Mouse (Mus musculus) neural tube, embryonic 13.5 days (tissue): ENCODE data around the gene Rad51c. TPM values are rescaled to one million over a fixed set of nuclear protein-coding genes. Genes with fewer than 3 reads are reported as not detected.
"Not testable (repeated sequence)": the region's sequence is repeated elsewhere in the genome, so short reads cannot be mapped to it uniquely, and the experiment has no call there.

Source experiments
- ATAC-seq: fragments of 200-750 bp; cut with Nextera tagmentation; 2 replicates; pipeline ENCODE4 v1.8.0; 2017; ENCODE audit warnings: low read depth, mild to moderate bottlenecking, moderate TSS enrichment, moderate library complexity
- H3K27ac ChIP-seq: fragments of 300-500 bp; sonication (generic); replicated peaks from 2 replicates; pipeline ENCODE4 v1.5.1; 2015; ENCODE audit warnings: moderate library complexity, mild to moderate bottlenecking, inconsistent platforms
- H3K27me3 ChIP-seq: fragments of 300-500 bp; sonication (generic); 2 replicates; pipeline ENCODE4 v1.6.1; 2015; ENCODE audit warnings: mild to moderate bottlenecking, inconsistent platforms
- H3K36me3 ChIP-seq: fragments of 300-500 bp; sonication (generic); 2 replicates; pipeline ENCODE4 v1.6.1; 2015; ENCODE audit warnings: mild to moderate bottlenecking, inconsistent platforms
- H3K4me1 ChIP-seq: fragments of 300-500 bp; sonication (generic); replicated peaks from 2 replicates; pipeline ENCODE4 v1.6.1; 2015; ENCODE audit warnings: inconsistent platforms
- H3K4me2 ChIP-seq: fragments of 300-500 bp; sonication (generic); 2 replicates; pipeline ENCODE4 v1.6.1; 2015; ENCODE audit warnings: inconsistent platforms, mild to moderate bottlenecking, moderate library complexity
- H3K4me3 ChIP-seq: fragments of 300-500 bp; sonication (generic); 2 replicates; pipeline ENCODE4 v1.5.1; 2015; ENCODE audit warnings: mild to moderate bottlenecking, inconsistent platforms
- H3K9ac ChIP-seq: fragments of 300-500 bp; sonication (generic); 2 replicates; pipeline ENCODE4 v1.6.1; 2015; ENCODE audit warnings: moderate library complexity, mild to moderate bottlenecking, inconsistent platforms
- H3K9me3 ChIP-seq: fragments of 300-500 bp; sonication (generic); 2 replicates; pipeline ENCODE4 v1.6.1; 2016; ENCODE audit warnings: inconsistent platforms
- WGBS: fragments of 180-500 bp; shearing (Covaris S2); methylation state at CpG from one replicate; pipeline ENCODE4 v1.1.7; 2015; 5-methylcytosine and 5-hydroxymethylcytosine counted together
- polyA plus RNA-seq: library from polyadenylated mRNA; unstranded; fragments of >200 nt; fragmentation: Nextera tagmentation; extraction: Ambion mirVana; gene quantifications from 2 replicates; pipeline ENCODE4 v1.2.1, GENCODE M21; 2015

The Rad51c gene
- polyA plus RNA-seq, 1 experiment from 2014 or later, result 6.2 TPM

DNA sequence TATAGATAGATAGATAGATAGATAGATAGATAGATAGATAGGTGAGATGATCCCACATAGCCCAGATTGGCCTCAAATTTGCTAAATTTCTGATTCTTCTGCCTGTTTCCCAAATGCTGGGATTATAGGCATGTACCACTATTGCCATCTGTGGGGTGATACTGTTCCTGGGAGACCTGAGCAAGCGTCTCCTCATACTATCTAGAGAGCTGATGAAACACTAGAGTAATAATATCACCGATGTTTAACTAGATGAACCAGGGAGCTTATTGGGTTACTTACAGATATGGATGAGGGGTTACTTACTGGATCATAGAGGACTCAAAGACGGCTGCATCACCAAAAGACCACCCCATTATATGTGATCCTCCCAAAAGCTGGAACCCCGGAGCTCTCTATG lies 24.6 kb upstream of the Rad51c start:
- no peaks in the 10 kb centered on the region for H3K9me3 ChIP-seq
- H3K9ac ChIP-seq, result no peak overlapping the region
- H3K4me2 ChIP-seq, result no peak overlapping the region
- ATAC-seq, result no peak
- no peaks in the 10 kb centered on the region for H3K27me3 ChIP-seq
- 87% methylated on average over 4 of the region's 4 CpGs for WGBS
- no peak overlapping the region for H3K4me3 ChIP-seq
- H3K4me1 ChIP-seq, result peaks cover 16% of the 10 kb centered on the region
- H3K27ac ChIP-seq, result no peak overlapping the region
- no peaks in the 10 kb centered on the region for H3K36me3 ChIP-seq

DNA sequence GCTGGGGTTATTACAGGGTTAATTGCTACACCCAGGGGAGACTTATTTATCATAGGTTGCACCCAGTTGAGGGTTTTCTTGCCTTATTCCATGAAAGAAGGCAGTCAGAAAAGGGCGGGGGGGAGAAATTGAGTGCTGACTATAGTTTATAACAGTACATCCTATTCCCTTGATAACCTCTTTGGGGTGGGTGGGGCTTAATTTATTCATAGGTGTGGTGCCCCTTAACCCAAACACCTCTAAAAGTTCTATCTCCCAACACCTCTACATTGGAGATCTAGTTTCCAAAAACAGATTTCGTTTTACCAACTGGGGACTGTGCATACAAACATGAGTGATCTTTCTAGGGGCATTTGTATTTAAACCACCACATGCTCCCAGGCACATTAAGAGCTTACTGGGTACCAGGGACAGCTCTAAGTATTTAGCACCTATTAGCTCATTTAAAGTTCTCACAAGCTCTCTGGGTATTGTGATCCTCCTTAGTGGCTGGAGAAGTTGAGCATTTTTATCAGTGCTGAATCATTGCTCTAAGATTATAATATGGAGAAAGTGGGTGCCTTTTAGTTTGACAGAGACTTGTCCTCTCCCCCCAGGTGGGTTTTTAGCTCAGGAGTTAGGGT lies 23.4 kb upstream of the Rad51c start:
- peaks cover 20% of the 10 kb centered on the region for H3K4me1 ChIP-seq
- H3K4me2 ChIP-seq, result no peak overlapping the region
- H3K4me3 ChIP-seq, result no peak overlapping the region
- H3K9me3 ChIP-seq, result no peaks in the 10 kb centered on the region
- peak overlapping the region; percentile 74 for H3K27ac ChIP-seq
- ATAC-seq, result no peak
- no peaks in the 10 kb centered on the region for H3K27me3 ChIP-seq
- H3K36me3 ChIP-seq, result no peaks in the 10 kb centered on the region
- peak overlapping the region; percentile 18; the same call in 1 of the 2 replicates for H3K9ac ChIP-seq
- WGBS, result 67% methylated on average over 2 of the region's 2 CpGs

DNA sequence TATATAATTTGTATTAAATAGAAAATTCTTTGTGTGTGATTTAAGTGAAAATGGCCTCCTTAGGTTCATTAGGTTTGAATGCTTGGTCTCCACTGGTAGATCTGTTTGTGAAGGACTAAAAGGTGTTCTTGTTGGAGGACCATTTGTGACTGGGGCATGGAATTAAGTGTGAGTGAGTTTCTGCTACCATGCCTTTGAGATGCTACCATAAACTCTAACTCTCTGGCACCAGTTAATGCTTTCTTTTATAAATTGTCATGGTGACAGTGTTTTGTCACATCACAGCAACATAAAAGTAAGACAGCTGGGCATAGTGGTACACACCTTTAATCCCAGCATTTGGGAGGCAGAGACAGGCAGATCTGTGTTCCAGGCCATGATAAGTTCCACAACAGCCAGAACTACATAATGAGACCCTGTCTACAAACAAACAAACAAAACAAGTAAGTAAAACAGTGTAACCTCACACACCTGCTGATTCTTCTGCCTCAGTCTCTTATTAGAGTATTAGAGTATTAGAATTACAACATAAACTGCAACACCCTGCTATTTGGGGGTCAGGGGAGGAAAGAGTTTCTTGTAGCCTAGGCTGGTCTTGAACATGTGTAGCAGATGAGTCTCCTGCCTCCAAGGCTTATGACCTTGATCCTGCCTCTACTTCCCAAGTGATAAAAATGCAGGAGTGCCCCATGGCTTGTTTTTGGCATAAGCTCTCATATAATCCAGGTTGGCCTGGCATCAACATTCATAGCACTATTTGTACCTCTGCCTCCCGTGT lies 22.7 kb upstream of the Rad51c start:
- no peak for ATAC-seq
- Histone ChIP-seq H3K4me3 (no peak overlapping the region), H3K27ac (peak overlapping the region; percentile 74), H3K36me3 (no peaks in the 10 kb centered on the region), H3K27me3 (no peaks in the 10 kb centered on the region), H3K9me3 (no peaks in the 10 kb centered on the region), H3K4me1 (peaks cover 20% of the 10 kb centered on the region), H3K4me2 (no peak overlapping the region), H3K9ac (no peak overlapping the region)
- WGBS, result 52% methylated on average over 1 of the region's 1 CpGs

DNA sequence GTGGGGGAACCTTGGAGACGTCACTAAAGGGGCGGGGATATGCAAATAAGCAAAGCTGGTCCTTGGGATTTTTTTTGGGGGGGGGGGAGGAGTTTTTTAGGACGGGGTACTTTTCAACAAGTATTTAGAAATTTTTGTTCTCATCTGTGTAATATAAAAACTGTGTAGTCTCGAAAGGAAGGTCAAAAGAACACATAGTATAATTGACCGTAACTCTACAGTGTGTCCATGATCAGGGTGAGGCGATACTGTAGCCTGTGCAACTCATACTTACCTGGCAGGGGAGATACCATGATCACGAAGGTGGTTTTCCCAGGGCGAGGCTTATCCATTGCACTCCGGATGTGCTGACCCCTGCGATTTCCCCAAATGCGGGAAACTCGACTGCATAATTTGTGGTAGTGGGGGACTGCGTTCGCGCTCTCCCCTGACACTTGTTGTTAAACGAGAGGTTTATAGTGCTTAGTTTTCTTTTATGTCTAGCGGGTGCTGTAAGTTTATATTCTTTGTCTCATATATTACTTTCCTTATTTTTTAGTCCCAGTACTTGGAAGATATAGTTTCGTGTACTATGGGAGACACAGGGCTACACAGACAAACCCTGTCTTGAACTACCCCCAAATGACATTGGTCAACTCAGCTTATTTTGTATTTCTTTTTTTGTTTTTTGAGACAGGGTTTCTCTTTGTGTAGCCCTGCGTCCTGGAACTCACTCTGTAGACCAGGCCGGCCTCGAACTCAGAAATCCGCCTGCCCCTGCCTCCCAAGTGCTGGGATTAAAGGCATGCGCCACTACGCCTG lies 21.9 kb upstream of the Rad51c start:
- H3K9ac ChIP-seq, result peak overlapping the region; percentile 57
- ATAC-seq, result peak; percentile 91
- H3K36me3 ChIP-seq, H3K9me3 ChIP-seq, H3K27me3 ChIP-seq: not testable (repeated sequence)
- under 1% methylated on average over 24 of the region's 24 CpGs for WGBS
- peak overlapping the region; percentile 34 for H3K4me3 ChIP-seq
- H3K4me2 ChIP-seq, result peak overlapping the region; percentile 53
- H3K27ac ChIP-seq, result peak overlapping the region; percentile 74
- peaks cover 25% of the 10 kb centered on the region for H3K4me1 ChIP-seq

DNA sequence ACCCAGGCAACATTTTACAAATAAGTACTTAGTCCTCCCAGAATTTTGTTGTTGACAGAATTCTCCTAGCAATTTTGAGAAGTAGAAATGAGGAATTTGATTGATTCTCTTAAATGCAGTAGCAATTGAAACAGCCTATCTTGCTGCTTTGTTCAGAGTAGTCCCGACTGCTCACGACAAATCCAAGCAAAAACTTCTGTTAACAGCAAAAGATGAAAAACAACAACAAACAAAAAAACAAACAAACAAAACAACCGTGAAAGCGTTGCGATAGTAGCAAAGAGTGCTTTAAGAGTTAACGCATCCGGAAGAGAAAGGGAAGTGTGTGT lies 21.3 kb upstream of the Rad51c start:
- peak; percentile 75; the same call in 1 of the 2 replicates for ATAC-seq
- peak overlapping the region; percentile 69 for H3K27ac ChIP-seq

DNA sequence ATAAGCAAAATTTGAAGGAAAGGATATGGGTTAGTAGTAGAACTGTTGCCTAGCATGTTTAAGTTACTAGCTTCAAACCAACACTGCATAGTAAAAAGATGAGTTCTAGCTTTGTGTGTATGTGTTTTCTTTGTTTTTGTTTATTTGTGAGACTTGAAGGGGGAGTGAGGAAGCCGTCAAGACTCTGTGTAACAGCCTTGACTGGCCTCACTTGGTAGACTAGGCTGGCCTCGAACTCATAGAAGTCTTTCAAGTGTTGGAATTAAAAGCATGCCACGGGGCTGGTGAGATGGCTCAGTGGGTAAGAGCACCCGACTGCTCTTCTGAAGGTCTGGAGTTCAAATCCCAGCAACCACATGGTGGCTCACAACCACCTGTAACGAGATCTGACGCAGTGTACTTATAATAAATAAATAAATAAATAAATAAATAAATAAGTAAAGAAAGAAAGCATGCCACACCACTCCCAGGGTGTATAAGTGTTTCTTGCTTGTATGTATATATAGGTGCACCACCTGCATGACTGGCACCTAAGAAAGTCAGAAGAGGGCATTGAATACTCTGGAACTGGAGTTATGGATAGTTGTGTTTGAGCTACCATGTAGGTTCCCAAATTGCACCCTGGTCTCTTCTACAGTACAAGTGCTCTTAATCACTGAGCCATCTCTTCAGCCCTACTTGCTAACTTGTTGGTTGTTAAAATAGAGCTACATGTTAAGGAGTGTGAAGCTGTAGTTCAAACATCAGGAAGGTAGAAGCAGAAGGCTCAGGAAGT lies 19.0 kb upstream of the Rad51c start:
- Histone ChIP-seq H3K27ac (peak overlapping the region; percentile 74), H3K4me2 (0 out of 2 replicates have a peak overlapping the region, but pooled peaks have one; percentile 18), H3K9ac (no peak overlapping the region), H3K9me3 (no peaks in the 10 kb centered on the region), H3K4me3 (no peak overlapping the region), H3K36me3 (no peaks in the 10 kb centered on the region), H3K27me3 (no peaks in the 10 kb centered on the region), H3K4me1 (peaks cover 26% of the 10 kb centered on the region)
- ATAC-seq, result no peak
- 49% methylated on average over 6 of the region's 6 CpGs for WGBS

More for the DNA sequence above, 21.3 kb upstream of the Rad51c start:
- H3K36me3 ChIP-seq, result no peaks in the 10 kb centered on the region
- WGBS, result 2% methylated on average over 7 of the region's 7 CpGs
- H3K4me2 ChIP-seq, result peak overlapping the region; percentile 53
- H3K4me1 ChIP-seq, result peaks cover 26% of the 10 kb centered on the region
- H3K9me3 ChIP-seq, result no peaks in the 10 kb centered on the region
- H3K4me3 ChIP-seq, result peak overlapping the region; percentile 34
- peak overlapping the region; percentile 57 for H3K9ac ChIP-seq
- H3K27me3 ChIP-seq, result no peaks in the 10 kb centered on the region

DNA sequence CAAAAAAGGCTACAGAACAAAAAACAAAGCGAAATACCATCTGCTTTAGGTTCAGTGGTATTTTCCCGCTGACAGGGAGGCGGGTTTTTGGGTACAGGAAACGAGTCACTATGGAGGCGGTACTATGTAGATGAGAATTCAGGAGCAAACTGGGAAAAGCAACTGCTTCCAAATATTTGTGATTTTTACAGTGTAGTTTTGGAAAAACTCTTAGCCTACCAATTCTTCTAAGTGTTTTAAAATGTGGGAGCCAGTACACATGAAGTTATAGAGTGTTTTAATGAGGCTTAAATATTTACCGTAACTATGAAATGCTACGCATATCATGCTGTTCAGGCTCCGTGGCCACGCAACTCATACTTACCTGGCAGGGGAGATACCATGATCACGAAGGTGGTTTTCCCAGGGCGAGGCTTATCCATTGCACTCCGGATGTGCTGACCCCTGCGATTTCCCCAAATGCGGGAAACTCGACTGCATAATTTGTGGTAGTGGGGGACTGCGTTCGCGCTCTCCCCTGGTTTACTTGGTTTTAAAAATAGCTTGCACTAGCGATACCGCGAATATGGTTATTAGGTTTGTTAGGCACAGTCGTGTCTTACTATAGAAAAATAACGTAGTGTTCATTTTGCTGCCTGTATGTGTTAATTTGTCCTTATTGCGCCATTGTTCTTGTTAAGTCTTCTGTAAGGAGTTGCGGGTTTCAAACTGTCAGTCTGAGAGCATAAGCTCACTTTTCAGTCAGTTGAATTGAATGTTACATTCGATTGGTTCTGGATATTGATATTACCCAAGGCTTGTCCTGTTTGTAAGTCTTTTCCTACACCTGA lies 18.0 kb upstream of the Rad51c start:
- no peaks in the 10 kb centered on the region for H3K36me3 ChIP-seq
- under 1% methylated on average over 26 of the region's 26 CpGs for WGBS

DNA sequence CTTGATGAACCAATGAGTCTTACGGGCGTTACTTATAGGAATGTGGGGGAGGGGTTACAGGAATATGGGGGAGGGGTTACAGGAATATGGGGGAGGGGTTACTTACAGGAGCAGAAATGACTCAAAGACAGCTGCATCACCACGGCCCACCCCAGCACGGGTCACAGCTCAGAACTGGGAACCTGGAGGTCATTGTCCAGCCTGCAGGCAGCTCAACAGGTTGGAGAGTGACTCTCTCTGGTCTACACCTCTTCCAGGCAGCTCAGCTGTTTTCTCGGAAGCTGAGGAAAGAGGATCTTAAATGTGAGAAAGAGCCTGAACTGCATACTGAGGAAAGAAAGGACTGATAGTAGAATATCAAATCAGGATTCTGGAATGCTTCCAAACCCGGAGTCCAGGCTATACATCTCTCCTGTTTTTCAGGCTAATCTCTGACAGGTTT lies 17.0 kb upstream of the Rad51c start:
- WGBS, result 31% methylated on average over 6 of the region's 6 CpGs
- no peaks in the 10 kb centered on the region for H3K9me3 ChIP-seq
- no peaks in the 10 kb centered on the region for H3K27me3 ChIP-seq
- no peak for ATAC-seq
- H3K4me3 ChIP-seq, result peak overlapping the region; percentile 32
- peaks cover 22% of the 10 kb centered on the region for H3K4me1 ChIP-seq
- H3K9ac ChIP-seq, result peak overlapping the region; percentile 59
- H3K36me3 ChIP-seq, result no peaks in the 10 kb centered on the region
- peak overlapping the region; percentile 74 for H3K27ac ChIP-seq
- peak overlapping the region; percentile 56 for H3K4me2 ChIP-seq

More for the DNA sequence above, 18.0 kb upstream of the Rad51c start:
- peaks cover 24% of the 10 kb centered on the region for H3K4me1 ChIP-seq
- peak; percentile 85 for ATAC-seq
- peak overlapping the region; percentile 59 for H3K9ac ChIP-seq
- peak overlapping the region; percentile 32 for H3K4me3 ChIP-seq
- no peaks in the 10 kb centered on the region for H3K27me3 ChIP-seq
- peak overlapping the region; percentile 74 for H3K27ac ChIP-seq
- no peaks in the 10 kb centered on the region for H3K9me3 ChIP-seq
- peak overlapping the region; percentile 56 for H3K4me2 ChIP-seq

DNA sequence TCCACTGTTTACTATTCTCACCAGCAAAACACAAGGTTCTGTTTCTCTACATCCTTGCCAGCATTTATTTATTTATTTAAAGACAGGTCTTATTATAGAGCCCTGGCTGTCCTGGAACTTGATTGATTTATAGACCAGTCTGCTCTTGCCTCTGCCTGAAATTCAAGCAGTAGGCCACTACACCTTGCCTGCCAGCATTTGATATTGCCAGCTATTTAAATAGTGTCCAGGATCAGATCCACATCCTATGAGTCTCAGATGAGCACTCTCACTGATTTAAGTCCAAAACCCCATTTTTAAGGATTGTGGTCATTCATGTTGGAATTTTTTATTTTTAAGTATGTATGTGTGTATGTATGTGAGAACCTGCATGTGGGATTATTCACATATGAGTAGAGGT lies 16.1 kb upstream of the Rad51c start:
- ATAC-seq, result no peak
- Histone ChIP-seq H3K4me3 (no peak overlapping the region), H3K9ac (no peak overlapping the region), H3K9me3 (no peaks in the 10 kb centered on the region), H3K4me2 (no peak overlapping the region), H3K27ac (no peak overlapping the region), H3K36me3 (no peaks in the 10 kb centered on the region), H3K27me3 (no peaks in the 10 kb centered on the region), H3K4me1 (peaks cover 18% of the 10 kb centered on the region)

DNA sequence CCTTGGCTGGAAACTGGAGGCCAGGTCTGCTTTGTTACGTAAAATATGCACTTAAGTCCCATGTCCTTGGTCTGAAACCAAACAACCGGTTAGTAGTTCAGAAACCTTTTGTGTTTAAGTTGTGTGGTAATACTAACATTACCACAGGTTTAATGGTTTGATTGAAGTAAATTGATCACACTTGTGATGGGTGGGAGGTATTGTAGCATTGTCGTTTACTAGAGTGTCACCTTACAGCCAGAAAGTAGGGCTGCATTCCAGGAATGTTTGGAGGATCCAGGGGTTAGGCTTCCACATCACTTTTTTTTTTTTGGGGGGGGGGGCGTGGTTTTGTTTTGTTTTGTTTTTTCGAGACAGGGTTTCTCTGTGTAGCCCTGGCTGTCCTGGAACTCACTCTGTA lies 11.4 kb upstream of the Rad51c start:
- no peak overlapping the region for H3K4me2 ChIP-seq
- WGBS, result 58% methylated on average over 5 of the region's 5 CpGs
- no peak overlapping the region for H3K27ac ChIP-seq

DNA sequence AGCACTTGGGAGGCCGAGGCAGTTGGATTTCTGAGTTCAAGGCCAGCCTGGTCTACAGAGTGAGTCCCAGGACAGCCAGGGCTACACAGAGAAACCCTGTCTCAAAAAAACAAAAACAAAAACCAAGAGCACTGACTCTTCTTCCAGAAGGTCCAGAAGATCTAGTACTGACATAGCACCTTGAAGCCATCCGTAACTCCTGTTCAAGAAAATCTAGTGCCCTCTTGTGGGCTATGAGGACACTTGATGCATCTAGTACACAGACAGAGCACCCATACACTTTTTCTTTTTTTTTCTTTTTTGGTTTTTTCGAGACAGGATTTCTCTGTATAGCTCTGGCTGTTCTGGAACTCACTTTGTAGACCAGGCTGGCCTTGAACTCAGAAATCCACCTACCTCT lies 8.7 kb upstream of the Rad51c start:
- H3K36me3 ChIP-seq, H3K4me1 ChIP-seq, ATAC-seq, H3K9ac ChIP-seq, H3K27me3 ChIP-seq, H3K9me3 ChIP-seq, H3K27ac ChIP-seq, H3K4me3 ChIP-seq, H3K4me2 ChIP-seq: not testable (repeated sequence)
- 63% methylated on average over 3 of the region's 3 CpGs for WGBS

More for the DNA sequence above, 11.4 kb upstream of the Rad51c start:
- Histone ChIP-seq H3K36me3 (no peaks in the 10 kb centered on the region), H3K4me1 (no peaks in the 10 kb centered on the region), H3K9me3 (no peaks in the 10 kb centered on the region), H3K9ac (no peak overlapping the region), H3K27me3 (no peaks in the 10 kb centered on the region), H3K4me3 (no peak overlapping the region)
- ATAC-seq, result no peak
